Mouse (Mus musculus) hindbrain, embryonic 12.5 days (tissue): ENCODE measurements at regions not wholly inside any gene's neighbourhood (a gene's known extent, or its start where the extent isn't known, plus 50 kb on each side); places are given as distances from the start of the nearest gene placed in this dataset.

Source experiments
- ATAC-seq: fragments of 200-750 bp; cut with Nextera tagmentation; 2 replicates; pipeline ENCODE4 v1.8.0; 2017; ENCODE audit warnings: moderate TSS enrichment; ENCODE audit not compliant: low FRiP score
- H3K27ac ChIP-seq: fragments of 300-500 bp; sonication (generic); 2 replicates; pipeline ENCODE4 v1.5.1; 2016; ENCODE audit warnings: mild to moderate bottlenecking
- H3K27me3 ChIP-seq: fragments of 300-500 bp; sonication (generic); 2 replicates; pipeline ENCODE4 v1.6.1; 2016; ENCODE audit warnings: mild to moderate bottlenecking
- H3K36me3 ChIP-seq: fragments of 300-500 bp; sonication (generic); 2 replicates; pipeline ENCODE4 v1.6.1; 2016; ENCODE audit warnings: mild to moderate bottlenecking
- H3K4me1 ChIP-seq: fragments of 300-500 bp; sonication (generic); 2 replicates; pipeline ENCODE4 v1.6.1; 2016
- H3K4me2 ChIP-seq: fragments of 300-500 bp; sonication (generic); replicated peaks from 2 replicates; pipeline ENCODE4 v1.6.1; 2016; ENCODE audit warnings: mild to moderate bottlenecking
- H3K4me3 ChIP-seq: fragments of 300-500 bp; sonication (generic); 2 replicates; pipeline ENCODE4 v1.5.1; 2016; ENCODE audit warnings: mild to moderate bottlenecking
- H3K9ac ChIP-seq: fragments of 300-500 bp; sonication (generic); 2 replicates; pipeline ENCODE4 v1.6.1; 2016; ENCODE audit warnings: mild to moderate bottlenecking, moderate library complexity
- H3K9me3 ChIP-seq: fragments of 300-500 bp; sonication (generic); replicated peaks from 2 replicates; pipeline ENCODE4 v1.6.1; 2016; ENCODE audit warnings: mild to moderate bottlenecking
- WGBS: fragments of 180-500 bp; shearing (Covaris S2); methylation state at CpG from one replicate; pipeline ENCODE4 v1.1.7; 2016; 5-methylcytosine and 5-hydroxymethylcytosine counted together

- Histone ChIP-seq H3K9me3 (no peaks in the 10 kb centered on the region), H3K4me2 (no peak overlapping the region), H3K9ac (no peak overlapping the region), H3K27me3 (no peaks in the 10 kb centered on the region), H3K27ac (no peak overlapping the region), H3K4me1 (no peaks in the 10 kb centered on the region), H3K4me3 (no peak overlapping the region), H3K36me3 (no peaks in the 10 kb centered on the region)
- 82% methylated on average over 8 of the region's 8 CpGs for WGBS
- no peak for ATAC-seq
Measured at GRCm38 (mm10) chr5:51894159-51894558, 296.2 kb downstream of the Dhx15 start.

DNA sequence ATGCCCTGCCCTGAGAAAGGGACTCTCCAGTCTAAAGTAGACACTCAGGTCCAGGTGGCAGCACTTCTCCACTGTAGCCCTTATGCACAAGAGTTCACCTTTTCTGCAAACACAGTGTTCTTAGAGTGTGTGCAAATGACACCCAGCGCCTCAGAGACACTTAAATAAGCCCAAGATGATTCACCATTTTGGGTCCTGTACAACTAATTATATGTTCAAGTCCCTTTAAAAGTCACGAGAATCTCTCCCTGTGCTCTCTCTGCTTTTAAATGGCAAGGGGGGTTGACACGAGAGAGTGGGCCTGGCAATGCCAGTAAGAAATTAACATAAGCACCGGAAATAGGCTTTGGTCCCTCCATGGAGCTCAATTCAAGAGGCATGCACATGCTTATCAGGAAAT is 299.0 kb downstream of the Dhx15 start:
- ATAC-seq = no peak
- no peak overlapping the region for H3K9ac ChIP-seq
- H3K4me2 ChIP-seq = no peak overlapping the region
- no peak overlapping the region for H3K27ac ChIP-seq
- H3K4me3 ChIP-seq = no peak overlapping the region
- H3K27me3 ChIP-seq = no peaks in the 10 kb centered on the region
- 79% methylated on average over 4 of the region's 4 CpGs for WGBS
- no peaks in the 10 kb centered on the region for H3K36me3 ChIP-seq
- no peaks in the 10 kb centered on the region for H3K9me3 ChIP-seq
- no peaks in the 10 kb centered on the region for H3K4me1 ChIP-seq

DNA sequence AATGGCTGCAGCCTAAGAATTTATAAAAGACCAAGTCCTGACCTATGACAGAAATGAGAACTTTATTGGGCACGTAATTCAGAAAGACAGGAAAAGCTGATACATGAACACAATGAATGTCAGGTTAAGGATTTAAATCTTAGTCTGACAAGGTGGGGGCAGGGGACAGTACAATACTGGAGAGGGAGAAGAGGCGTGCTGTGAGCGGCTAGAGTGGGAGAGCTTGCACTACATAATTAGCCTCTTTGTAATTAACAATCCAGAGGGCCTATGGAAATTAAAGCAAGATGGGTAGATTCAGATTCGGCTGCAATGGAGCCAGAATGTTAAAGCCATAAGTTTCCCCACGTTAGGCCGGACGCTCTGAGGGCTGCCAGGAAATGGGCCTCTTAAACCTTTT is 301.9 kb downstream of the Dhx15 start:
- Histone ChIP-seq H3K4me2 (no peak overlapping the region), H3K27ac (no peak overlapping the region), H3K9ac (no peak overlapping the region), H3K4me1 (no peaks in the 10 kb centered on the region), H3K27me3 (no peaks in the 10 kb centered on the region), H3K9me3 (no peaks in the 10 kb centered on the region), H3K4me3 (no peak overlapping the region), H3K36me3 (no peaks in the 10 kb centered on the region)
- WGBS = 68% methylated on average over 7 of the region's 7 CpGs
- ATAC-seq = no peak

DNA sequence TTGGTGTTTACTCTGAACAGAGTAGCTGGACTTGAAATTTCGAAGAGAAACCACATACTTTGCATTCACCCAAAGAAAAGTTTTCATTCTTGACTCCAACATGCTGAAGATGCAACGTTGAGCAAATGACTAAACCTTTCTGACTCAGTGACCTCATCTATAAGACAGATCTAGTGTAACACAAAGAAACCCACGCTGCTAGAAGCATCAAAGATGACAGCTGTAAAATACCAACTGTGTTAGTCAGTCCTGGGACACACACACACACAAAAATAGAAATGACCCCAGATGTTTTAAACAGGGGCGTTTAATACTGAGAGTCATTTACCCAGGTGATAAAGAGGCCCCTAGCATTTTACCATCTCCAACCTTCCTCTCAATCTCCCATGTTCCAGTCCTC is 307.7 kb downstream of the Dhx15 start:
- Histone ChIP-seq H3K4me1 (no peaks in the 10 kb centered on the region), H3K27ac (no peak overlapping the region), H3K4me2 (no peak overlapping the region), H3K27me3 (no peaks in the 10 kb centered on the region), H3K9me3 (no peaks in the 10 kb centered on the region), H3K9ac (no peak overlapping the region), H3K36me3 (no peaks in the 10 kb centered on the region), H3K4me3 (no peak overlapping the region)
- 69% methylated on average over 4 of the region's 4 CpGs for WGBS
- ATAC-seq = no peak

DNA sequence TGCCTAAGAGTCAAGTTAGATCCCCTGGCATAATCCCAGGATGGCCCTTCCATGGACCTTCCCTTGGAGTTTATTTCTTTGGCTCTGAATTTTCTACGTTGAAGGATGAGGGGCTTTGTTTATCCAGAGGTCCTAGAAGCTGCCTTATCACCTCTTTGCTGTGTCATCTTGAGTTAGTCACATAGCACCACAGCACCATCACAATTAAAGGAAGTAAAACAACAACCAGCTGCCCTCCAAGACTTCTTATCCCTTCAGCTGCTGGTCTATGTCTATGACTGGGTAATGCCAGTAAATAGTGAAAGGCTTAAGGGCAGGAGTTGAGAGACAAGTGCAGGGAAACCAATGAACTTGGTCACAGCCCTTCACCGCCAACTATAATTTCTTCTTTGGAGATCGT is 308.1 kb downstream of the Dhx15 start:
- no peaks in the 10 kb centered on the region for H3K36me3 ChIP-seq
- H3K4me1 ChIP-seq = no peaks in the 10 kb centered on the region
- WGBS = 86% methylated on average over 3 of the region's 3 CpGs
- no peak overlapping the region for H3K9ac ChIP-seq
- no peaks in the 10 kb centered on the region for H3K27me3 ChIP-seq
- H3K9me3 ChIP-seq = no peaks in the 10 kb centered on the region
- no peak for ATAC-seq
- H3K4me3 ChIP-seq = no peak overlapping the region
- H3K4me2 ChIP-seq = no peak overlapping the region
- no peak overlapping the region for H3K27ac ChIP-seq

GRCm38 (mm10) chr5:51876846-51877245 is 309.3 kb upstream of the Ppargc1a start:
- Histone ChIP-seq H3K27ac (no peak overlapping the region), H3K4me3 (no peak overlapping the region), H3K4me1 (no peaks in the 10 kb centered on the region), H3K9ac (no peak overlapping the region), H3K4me2 (no peak overlapping the region), H3K36me3 (no peaks in the 10 kb centered on the region), H3K9me3 (no peaks in the 10 kb centered on the region), H3K27me3 (no peaks in the 10 kb centered on the region)
- 89% methylated on average over 2 of the region's 2 CpGs for WGBS
- no peak for ATAC-seq

DNA sequence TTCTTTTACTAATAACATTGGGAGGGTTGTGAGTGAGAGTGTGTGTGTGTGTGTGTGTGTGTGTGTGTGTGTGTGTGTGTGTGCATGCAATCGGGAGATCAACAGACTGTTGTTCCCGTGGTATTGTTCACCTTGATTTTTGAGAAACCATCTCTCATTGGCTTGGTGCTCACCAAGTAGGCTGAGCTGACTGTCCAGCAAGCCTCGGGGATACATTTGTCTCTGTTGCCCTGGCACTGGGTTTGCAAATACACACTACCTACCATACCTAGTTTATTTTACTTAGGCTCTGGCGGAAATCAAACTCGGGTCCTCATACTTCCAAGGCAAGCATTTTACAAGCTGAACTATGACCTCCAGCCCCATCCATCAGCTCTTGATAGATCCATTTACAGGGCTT is 306.0 kb upstream of the Ppargc1a start:
- H3K9me3 ChIP-seq = no peaks in the 10 kb centered on the region

DNA sequence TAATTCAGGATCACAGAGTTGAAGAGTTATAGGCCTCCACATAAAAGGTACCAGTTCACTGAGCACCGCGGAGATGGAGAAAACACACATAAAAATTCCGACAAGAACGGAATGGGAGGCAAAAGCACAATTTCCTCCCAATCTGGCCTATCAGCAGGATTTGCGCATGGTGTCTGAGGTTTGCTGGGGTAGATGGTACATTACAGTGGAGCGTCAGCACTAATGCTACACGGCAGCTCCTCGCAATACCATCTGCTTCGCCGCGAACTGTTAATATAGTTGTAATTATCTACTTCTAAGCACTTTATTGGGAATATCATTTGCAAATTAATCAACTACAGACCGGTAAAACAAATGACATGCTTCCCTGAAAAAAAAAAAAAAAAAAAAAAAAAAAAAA is 304.2 kb upstream of the Ppargc1a start:
- Histone ChIP-seq H3K4me1 (no peaks in the 10 kb centered on the region), H3K9ac (no peak overlapping the region), H3K9me3 (no peaks in the 10 kb centered on the region), H3K27ac (no peak overlapping the region), H3K4me3 (no peak overlapping the region), H3K27me3 (no peaks in the 10 kb centered on the region), H3K4me2 (no peak overlapping the region), H3K36me3 (no peaks in the 10 kb centered on the region)
- ATAC-seq = no peak
- WGBS = 95% methylated on average over 12 of the region's 12 CpGs

More for the DNA sequence above, 306.0 kb upstream of the Ppargc1a start:
- Histone ChIP-seq H3K4me1 (no peaks in the 10 kb centered on the region), H3K4me3 (no peak overlapping the region), H3K9ac (no peak overlapping the region), H3K36me3 (no peaks in the 10 kb centered on the region), H3K27ac (no peak overlapping the region), H3K4me2 (no peak overlapping the region), H3K27me3 (no peaks in the 10 kb centered on the region)
- WGBS = 87% methylated on average over 5 of the region's 5 CpGs
- ATAC-seq = no peak

GRCm38 (mm10) chr5:51868223-51868713 is 300.7 kb upstream of the Ppargc1a start:
- Histone ChIP-seq H3K4me3 (no peak overlapping the region), H3K27ac (no peak overlapping the region), H3K27me3 (no peaks in the 10 kb centered on the region), H3K36me3 (no peaks in the 10 kb centered on the region), H3K4me1 (no peaks in the 10 kb centered on the region), H3K9ac (no peak overlapping the region), H3K4me2 (no peak overlapping the region), H3K9me3 (no peaks in the 10 kb centered on the region)
- 85% methylated on average over 18 of the region's 18 CpGs for WGBS
- no peak for ATAC-seq

- no peaks in the 10 kb centered on the region for H3K9me3 ChIP-seq
- no peaks in the 10 kb centered on the region for H3K27me3 ChIP-seq
- H3K4me2 ChIP-seq = no peak overlapping the region
- ATAC-seq = no peak
- no peak overlapping the region for H3K27ac ChIP-seq
- H3K9ac ChIP-seq = no peak overlapping the region
- no peak overlapping the region for H3K4me3 ChIP-seq
- no peaks in the 10 kb centered on the region for H3K4me1 ChIP-seq
- WGBS = 80% methylated on average over 2 of the region's 2 CpGs
- no peaks in the 10 kb centered on the region for H3K36me3 ChIP-seq
Measured at GRCm38 (mm10) chr5:51866002-51866401, 298.5 kb upstream of the Ppargc1a start.

DNA sequence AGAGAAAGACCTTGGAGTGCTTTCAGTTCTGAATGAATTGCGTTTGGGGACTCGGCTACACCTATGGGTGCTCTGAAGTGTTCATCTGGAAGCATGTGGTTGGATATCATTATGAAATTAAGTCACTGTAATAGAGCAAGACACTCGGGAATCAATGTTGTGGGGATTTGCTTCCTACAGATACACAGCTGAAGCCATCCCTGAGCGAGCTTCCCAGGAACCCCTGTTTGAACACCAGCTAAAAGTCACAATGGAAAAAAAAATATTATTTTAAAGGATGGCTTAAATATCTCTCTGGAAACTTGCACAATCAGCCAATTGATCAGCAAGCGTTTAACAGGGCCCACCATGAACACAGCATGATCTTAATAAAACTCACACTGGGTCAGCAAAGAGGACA is 293.0 kb upstream of the Ppargc1a start:
- Histone ChIP-seq H3K4me3 (no peak overlapping the region), H3K4me1 (no peaks in the 10 kb centered on the region), H3K9ac (no peak overlapping the region), H3K27ac (no peak overlapping the region), H3K9me3 (no peaks in the 10 kb centered on the region), H3K4me2 (no peak overlapping the region), H3K36me3 (no peaks in the 10 kb centered on the region), H3K27me3 (no peaks in the 10 kb centered on the region)
- no peak for ATAC-seq
- WGBS = 80% methylated on average over 5 of the region's 5 CpGs

DNA sequence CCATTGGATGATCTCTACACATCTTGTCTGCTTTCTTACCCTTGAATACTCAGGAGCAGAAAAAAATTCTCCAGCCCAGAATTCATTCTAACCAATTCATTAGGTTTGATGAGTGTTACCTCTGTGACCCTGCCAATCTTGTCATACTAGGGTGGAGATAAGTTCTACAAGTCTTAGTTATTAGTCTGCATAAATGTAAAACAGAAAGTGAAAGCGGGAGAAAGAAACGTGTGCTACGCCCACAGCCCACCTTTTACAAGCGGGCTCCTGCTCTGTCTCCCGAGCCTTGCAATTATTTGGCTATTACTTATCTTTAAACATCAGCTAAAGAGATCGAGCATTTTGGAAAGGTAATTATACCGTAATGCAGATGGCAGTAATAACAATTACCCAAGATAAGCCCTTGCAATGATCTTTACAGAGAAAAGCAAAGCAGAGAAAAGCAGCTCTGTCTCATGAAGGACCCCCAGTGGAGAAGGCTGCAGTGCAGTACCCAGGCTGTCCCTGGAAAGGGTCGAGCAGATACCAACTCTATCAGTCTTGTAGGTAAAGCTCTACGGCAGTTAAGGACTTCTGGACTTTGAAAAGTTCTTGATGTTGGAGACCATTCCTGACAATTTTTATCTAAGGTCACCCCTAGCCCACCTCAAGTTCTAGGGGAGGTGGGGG is 286.1 kb upstream of the Ppargc1a start:
- Histone ChIP-seq H3K4me3 (no peak overlapping the region), H3K9me3 (no peaks in the 10 kb centered on the region), H3K36me3 (no peaks in the 10 kb centered on the region), H3K27me3 (no peaks in the 10 kb centered on the region), H3K4me1 (no peaks in the 10 kb centered on the region), H3K9ac (no peak overlapping the region), H3K4me2 (no peak overlapping the region), H3K27ac (no peak overlapping the region)
- ATAC-seq = no peak
- 75% methylated on average over 9 of the region's 9 CpGs for WGBS

DNA sequence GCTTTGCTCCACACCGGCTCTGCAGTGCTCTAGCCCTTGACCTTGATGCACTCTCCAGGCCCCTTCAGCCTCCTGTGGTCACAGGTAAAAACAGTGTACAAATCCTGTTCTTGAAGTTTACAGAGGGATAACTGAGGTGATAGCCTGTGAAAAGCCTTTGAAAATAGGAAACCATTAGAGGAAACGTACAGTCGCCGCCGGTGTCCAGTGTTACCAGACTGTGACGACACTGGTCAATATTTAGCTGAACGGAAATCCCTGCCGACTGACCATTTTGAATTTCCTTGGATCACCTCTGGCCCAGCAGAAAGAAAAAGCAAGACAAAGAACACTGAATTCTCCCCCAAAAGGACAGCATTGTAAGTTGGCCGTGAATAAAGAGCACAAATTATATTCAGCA is 282.6 kb upstream of the Ppargc1a start:
- no peak overlapping the region for H3K4me3 ChIP-seq
- no peak for ATAC-seq
- no peaks in the 10 kb centered on the region for H3K9me3 ChIP-seq
- 94% methylated on average over 9 of the region's 9 CpGs for WGBS
- no peaks in the 10 kb centered on the region for H3K27me3 ChIP-seq
- no peak overlapping the region for H3K9ac ChIP-seq
- no peak overlapping the region for H3K4me2 ChIP-seq
- no peaks in the 10 kb centered on the region for H3K36me3 ChIP-seq
- no peaks in the 10 kb centered on the region for H3K4me1 ChIP-seq
- no peak overlapping the region for H3K27ac ChIP-seq
